Mouse (Mus musculus): ENCODE data around the gene Synpo2. TPM values are rescaled to one million over a fixed set of nuclear protein-coding genes. Genes with fewer than 3 reads are reported as not detected.
A peak's percentile ranks its signal among the peaks of the same experiment; 100 is the strongest.

The Synpo2 gene
- not detected for polyA plus RNA-seq (2017; shearing (Covaris generic))

- ATAC-seq, result no peak
These were observed at the start of gene Synpo2 for GRCm38 (mm10) chr3:123235921-123236320. TSS of gene Synpo2 (minus strand) at chr3:123236149.

- ATAC-seq, result no peak
These were observed 49.7 kb upstream of the Synpo2 start for GRCm38 (mm10) chr3:123285649-123286048.

GRCm38 (mm10) chr3:123284284-123284683 is 48.3 kb upstream of the Synpo2 start:
- ATAC-seq, result no peak

- no peak for ATAC-seq
These were observed 47.1 kb upstream of the Synpo2 start for GRCm38 (mm10) chr3:123282866-123283615.

GRCm38 (mm10) chr3:123267741-123268201 is 31.8 kb upstream of the Synpo2 start:
- ATAC-seq, result peak; percentile 40

GRCm38 (mm10) chr3:123266753-123267651 is 31.1 kb upstream of the Synpo2 start, which contains the start of gene Sec24d:
TSS of gene Sec24d (plus strand) at chr3:123267455.
- peak; percentile 77 for ATAC-seq

- ATAC-seq, result no peak
These were observed 28.8 kb upstream of the Synpo2 start for GRCm38 (mm10) chr3:123264706-123265105.

- no peak for ATAC-seq
These were observed 22.8 kb upstream of the Synpo2 start for GRCm38 (mm10) chr3:123258709-123259108.

- ATAC-seq, result no peak
These were observed 20.5 kb upstream of the Synpo2 start for GRCm38 (mm10) chr3:123256181-123257101.

GRCm38 (mm10) chr3:123245646-123246045 is 9.7 kb upstream of the Synpo2 start:
- ATAC-seq, result no peak

- ATAC-seq, result no peak
These were observed 8.4 kb upstream of the Synpo2 start for GRCm38 (mm10) chr3:123244376-123244775.

- ATAC-seq, result no peak
These were observed 1.5 kb upstream of the Synpo2 start for GRCm38 (mm10) chr3:123237446-123237845.

GRCm38 (mm10) chr3:123237039-123237438 is 1.1 kb upstream of the Synpo2 start:
- ATAC-seq, result no peak

GRCm38 (mm10) chr3:123235495-123235894 is 454 bp downstream of the Synpo2 start:
- no peak for ATAC-seq

- no peak for ATAC-seq
These were observed 1.6 kb downstream of the Synpo2 start for GRCm38 (mm10) chr3:123234191-123234836.

- ATAC-seq, result no peak
These were observed 4.3 kb downstream of the Synpo2 start for GRCm38 (mm10) chr3:123231639-123232038.

- no peak for ATAC-seq
These were observed 8.7 kb downstream of the Synpo2 start for GRCm38 (mm10) chr3:123227276-123227675.

GRCm38 (mm10) chr3:123218646-123219045 is 17.3 kb downstream of the Synpo2 start:
- ATAC-seq, result no peak

GRCm38 (mm10) chr3:123208891-123209290 is 27.1 kb downstream of the Synpo2 start:
- ATAC-seq, result no peak

- ATAC-seq, result no peak
These were observed 28.6 kb downstream of the Synpo2 start for GRCm38 (mm10) chr3:123207386-123207785.

GRCm38 (mm10) chr3:123205485-123205884 is 30.5 kb downstream of the Synpo2 start:
- no peak for ATAC-seq

- no peak for ATAC-seq
These were observed 30.9 kb downstream of the Synpo2 start for GRCm38 (mm10) chr3:123205065-123205464.

Data from inflammation-experienced regulatory T-cells, adult 6 months (primary cell).